Mouse (Mus musculus) kidney, embryonic 15.5 days (tissue): Measurements from ENCODE around the gene Anxa11. TPM values are rescaled to one million over a fixed set of nuclear protein-coding genes. Genes with fewer than 3 reads are reported as not detected.
A peak's percentile ranks its signal among the peaks of the same experiment; 100 is the strongest.

Source experiments
- ATAC-seq: fragments of 200-750 bp; cut with Nextera tagmentation; replicated peaks from 2 replicates; pipeline ENCODE4 v1.8.0; 2017; ENCODE audit warnings: moderate TSS enrichment; ENCODE audit not compliant: low FRiP score
- H3K27ac ChIP-seq: fragments of 300-500 bp; sonication (generic); 2 replicates; pipeline ENCODE4 v1.5.1; 2015; ENCODE audit warnings: mild to moderate bottlenecking, inconsistent platforms
- H3K27me3 ChIP-seq: fragments of 300-500 bp; sonication (generic); 2 replicates; pipeline ENCODE4 v1.6.1; 2015; ENCODE audit warnings: inconsistent platforms
- H3K36me3 ChIP-seq: fragments of 300-500 bp; sonication (generic); 2 replicates; pipeline ENCODE4 v1.6.1; 2015; ENCODE audit warnings: inconsistent platforms
- H3K4me1 ChIP-seq: fragments of 300-500 bp; sonication (generic); 2 replicates; pipeline ENCODE4 v1.6.1; 2015; ENCODE audit warnings: inconsistent platforms
- H3K4me2 ChIP-seq: fragments of 300-500 bp; sonication (generic); 2 replicates; pipeline ENCODE4 v1.6.1; 2015; ENCODE audit warnings: moderate library complexity, mild to moderate bottlenecking, inconsistent platforms
- H3K4me3 ChIP-seq: fragments of 300-500 bp; sonication (generic); replicated peaks from 2 replicates; pipeline ENCODE4 v1.5.1; 2015; ENCODE audit warnings: mild to moderate bottlenecking, inconsistent platforms
- H3K9ac ChIP-seq: fragments of 300-500 bp; sonication (generic); 2 replicates; pipeline ENCODE4 v1.6.1; 2015; ENCODE audit warnings: mild to moderate bottlenecking, inconsistent platforms
- H3K9me3 ChIP-seq: fragments of 300-500 bp; sonication (generic); replicated peaks from 2 replicates; pipeline ENCODE4 v1.6.1; 2016; ENCODE audit warnings: inconsistent platforms
- WGBS: fragments of 180-500 bp; shearing (Covaris S2); methylation state at CpG from one replicate; pipeline ENCODE4 v1.1.7; 2015; ENCODE audit warnings: mixed read lengths; 5-methylcytosine and 5-hydroxymethylcytosine counted together
- polyA plus RNA-seq: library from polyadenylated mRNA; unstranded; fragments of >200 nt; fragmentation: Nextera tagmentation; extraction: Ambion mirVana; gene quantifications from 2 replicates; pipeline ENCODE4 v1.2.1, GENCODE M21; 2015

Gene Anxa11
- polyA plus RNA-seq, 1 experiment from 2014 or later, result 46.1 TPM

- Histone ChIP-seq H3K4me3 (no peak overlapping the region), H3K4me1 (0 out of 2 replicates have a peak, but pooled peaks cover 6% of the 10 kb centered on the region)
- ATAC-seq, result no peak
These were observed 27.8 kb upstream of the Anxa11 start for GRCm38 (mm10) chr14:25814140-25814539.

DNA sequence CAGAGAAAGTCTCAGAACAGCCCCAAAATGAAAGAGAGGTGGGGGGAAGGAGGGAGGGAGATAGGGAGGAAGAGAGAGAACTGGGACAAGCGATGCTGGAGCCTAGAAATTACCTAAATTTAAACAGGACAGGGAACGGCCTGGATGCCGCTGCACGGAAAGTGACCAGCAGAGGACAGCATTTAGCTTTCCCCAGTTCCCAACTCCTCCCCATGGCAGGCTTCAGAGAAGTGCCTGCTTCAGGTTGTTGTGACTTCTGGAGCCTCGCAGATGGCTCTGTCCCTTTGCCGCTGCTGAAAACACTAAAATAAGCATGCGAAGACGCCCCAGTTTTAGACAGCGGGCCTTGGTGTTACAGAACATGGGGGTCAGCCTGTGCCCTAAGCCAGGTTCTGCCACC is 25.5 kb upstream of the Anxa11 start:
- no peaks in the 10 kb centered on the region for H3K9me3 ChIP-seq
- ATAC-seq, result 0 out of 2 replicates have a peak, but pooled peaks have one; percentile 62
- no peaks in the 10 kb centered on the region for H3K27me3 ChIP-seq
- H3K4me1 ChIP-seq, result 0 out of 2 replicates have a peak, but pooled peaks cover 6% of the 10 kb centered on the region
- H3K9ac ChIP-seq, result no peak overlapping the region
- WGBS, result 6% methylated on average over 9 of the region's 9 CpGs
- H3K27ac ChIP-seq, result no peak overlapping the region
- H3K4me2 ChIP-seq, result no peak overlapping the region
- H3K36me3 ChIP-seq, result no peaks in the 10 kb centered on the region
- no peak overlapping the region for H3K4me3 ChIP-seq

More at GRCm38 (mm10) chr14:25814140-25814539, 27.8 kb upstream of the Anxa11 start:
- no peak overlapping the region for H3K4me2 ChIP-seq
- no peak overlapping the region for H3K9ac ChIP-seq
- H3K36me3 ChIP-seq, result no peaks in the 10 kb centered on the region
- no peaks in the 10 kb centered on the region for H3K9me3 ChIP-seq
- no peak overlapping the region for H3K27ac ChIP-seq
- no peaks in the 10 kb centered on the region for H3K27me3 ChIP-seq

GRCm38 (mm10) chr14:25822584-25822983 is 19.4 kb upstream of the Anxa11 start:
- Histone ChIP-seq H3K4me1 (peaks cover 7% of the 10 kb centered on the region; the same call in 1 of the 2 replicates), H3K9me3 (no peaks in the 10 kb centered on the region), H3K4me3 (no peak overlapping the region), H3K9ac (no peak overlapping the region), H3K27ac (no peak overlapping the region), H3K27me3 (no peaks in the 10 kb centered on the region), H3K36me3 (no peaks in the 10 kb centered on the region), H3K4me2 (no peak overlapping the region)
- WGBS, result 73% methylated on average over 1 of the region's 1 CpGs
- no peak for ATAC-seq

- Histone ChIP-seq H3K27me3 (no peaks in the 10 kb centered on the region), H3K27ac (no peak overlapping the region), H3K4me1 (peaks cover 7% of the 10 kb centered on the region; the same call in 1 of the 2 replicates), H3K4me2 (no peak overlapping the region), H3K9ac (no peak overlapping the region), H3K36me3 (no peaks in the 10 kb centered on the region), H3K9me3 (no peaks in the 10 kb centered on the region), H3K4me3 (no peak overlapping the region)
- WGBS, result 61% methylated on average over 5 of the region's 5 CpGs
- no peak for ATAC-seq
These were observed 17.0 kb upstream of the Anxa11 start for GRCm38 (mm10) chr14:25824995-25825394.

- Histone ChIP-seq H3K4me3 (no peak overlapping the region), H3K36me3 (no peaks in the 10 kb centered on the region), H3K9me3 (no peaks in the 10 kb centered on the region), H3K27me3 (no peaks in the 10 kb centered on the region), H3K4me2 (no peak overlapping the region), H3K27ac (no peak overlapping the region), H3K4me1 (peaks cover 7% of the 10 kb centered on the region; the same call in 1 of the 2 replicates), H3K9ac (no peak overlapping the region)
- 79% methylated on average over 11 of the region's 11 CpGs for WGBS
- no peak for ATAC-seq
These were observed 15.9 kb upstream of the Anxa11 start for GRCm38 (mm10) chr14:25825880-25826626.

GRCm38 (mm10) chr14:25826866-25827265 is 15.1 kb upstream of the Anxa11 start:
- Histone ChIP-seq H3K4me3 (no peak overlapping the region), H3K9ac (no peak overlapping the region), H3K9me3 (no peaks in the 10 kb centered on the region), H3K27ac (no peak overlapping the region), H3K4me2 (no peak overlapping the region), H3K27me3 (no peaks in the 10 kb centered on the region), H3K36me3 (no peaks in the 10 kb centered on the region), H3K4me1 (peaks cover 8% of the 10 kb centered on the region; the same call in 1 of the 2 replicates)
- no peak for ATAC-seq
- 79% methylated on average over 2 of the region's 2 CpGs for WGBS

- Histone ChIP-seq H3K9ac (no peak overlapping the region), H3K4me3 (no peak overlapping the region), H3K4me2 (no peak overlapping the region), H3K27ac (no peak overlapping the region), H3K9me3 (no peaks in the 10 kb centered on the region), H3K4me1 (0 out of 2 replicates have a peak, but pooled peaks cover 7% of the 10 kb centered on the region), H3K27me3 (no peaks in the 10 kb centered on the region), H3K36me3 (no peaks in the 10 kb centered on the region)
- WGBS, result 89% methylated on average over 1 of the region's 1 CpGs
- ATAC-seq, result no peak
These were observed 10.6 kb upstream of the Anxa11 start for GRCm38 (mm10) chr14:25831332-25831731.

GRCm38 (mm10) chr14:25832301-25832700 is 9.7 kb upstream of the Anxa11 start:
- no peak overlapping the region for H3K27ac ChIP-seq
- no peaks in the 10 kb centered on the region for H3K36me3 ChIP-seq
- no peak overlapping the region for H3K4me3 ChIP-seq
- H3K4me2 ChIP-seq, result 0 out of 2 replicates have a peak overlapping the region, but pooled peaks have one; percentile 34
- 11% methylated on average over 14 of the region's 14 CpGs for WGBS
- H3K4me1 ChIP-seq, result 0 out of 2 replicates have a peak, but pooled peaks cover 7% of the 10 kb centered on the region
- H3K9me3 ChIP-seq, result no peaks in the 10 kb centered on the region
- H3K9ac ChIP-seq, result no peak overlapping the region
- H3K27me3 ChIP-seq, result no peaks in the 10 kb centered on the region
- peak; percentile 36; the same call in 1 of the 2 replicates for ATAC-seq

DNA sequence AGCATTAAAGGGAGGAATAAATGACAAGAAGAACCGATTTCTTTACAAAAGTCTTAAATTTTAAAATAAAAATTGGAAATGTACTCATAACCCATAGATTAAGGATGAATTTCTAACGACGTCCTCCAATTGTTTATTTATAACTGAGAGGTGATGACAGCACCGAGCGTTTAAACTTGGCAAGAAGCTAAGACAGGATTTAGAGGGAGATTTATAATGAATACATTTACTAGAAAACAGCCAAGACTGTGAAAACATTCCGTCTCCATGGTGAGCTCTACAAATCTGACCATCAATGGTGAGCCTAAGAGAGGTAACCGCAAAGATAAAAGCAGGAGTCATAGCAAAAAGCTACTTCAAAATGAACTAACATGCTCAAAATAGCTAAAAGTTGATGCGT is 3.5 kb upstream of the Anxa11 start:
- Histone ChIP-seq H3K27me3 (no peaks in the 10 kb centered on the region), H3K36me3 (no peaks in the 10 kb centered on the region), H3K9me3 (no peaks in the 10 kb centered on the region), H3K4me3 (no peak overlapping the region), H3K9ac (no peak overlapping the region), H3K27ac (peak overlapping the region; percentile 37; the same call in 1 of the 2 replicates), H3K4me2 (no peak overlapping the region), H3K4me1 (peaks cover 23% of the 10 kb centered on the region)
- WGBS, result 60% methylated on average over 8 of the region's 8 CpGs
- no peak for ATAC-seq

GRCm38 (mm10) chr14:25839791-25840190 is 2.2 kb upstream of the Anxa11 start:
- Histone ChIP-seq H3K36me3 (no peaks in the 10 kb centered on the region), H3K4me1 (peaks cover 23% of the 10 kb centered on the region), H3K4me2 (no peak overlapping the region), H3K27me3 (no peaks in the 10 kb centered on the region), H3K9ac (no peak overlapping the region), H3K27ac (no peak overlapping the region), H3K9me3 (no peaks in the 10 kb centered on the region), H3K4me3 (no peak overlapping the region)
- no peak for ATAC-seq
- WGBS, result 64% methylated on average over 7 of the region's 7 CpGs

GRCm38 (mm10) chr14:25840961-25841360 is 995 bp upstream of the Anxa11 start:
- 16% methylated on average over 7 of the region's 7 CpGs for WGBS
- peaks cover 23% of the 10 kb centered on the region for H3K4me1 ChIP-seq
- no peaks in the 10 kb centered on the region for H3K27me3 ChIP-seq
- H3K9me3 ChIP-seq, result no peaks in the 10 kb centered on the region
- H3K4me2 ChIP-seq, result peak overlapping the region; percentile 28; the same call in 1 of the 2 replicates
- no peak overlapping the region for H3K4me3 ChIP-seq
- no peak overlapping the region for H3K9ac ChIP-seq
- H3K36me3 ChIP-seq, result no peaks in the 10 kb centered on the region
- peak overlapping the region; percentile 56; the same call in 1 of the 2 replicates for H3K27ac ChIP-seq
- no peak for ATAC-seq

- peak overlapping the region; percentile 98 for H3K4me2 ChIP-seq
- H3K27ac ChIP-seq, result 0 out of 2 replicates have a peak overlapping the region, but pooled peaks have one; percentile 7
- no peaks in the 10 kb centered on the region for H3K9me3 ChIP-seq
- no peaks in the 10 kb centered on the region for H3K36me3 ChIP-seq
- H3K27me3 ChIP-seq, result no peaks in the 10 kb centered on the region
- peak overlapping the region; percentile 87 for H3K4me3 ChIP-seq
- 0 out of 2 replicates have a peak overlapping the region, but pooled peaks have one; percentile 75 for H3K9ac ChIP-seq
- ATAC-seq, result peak; percentile 16; the same call in 1 of the 2 replicates
- peaks cover 25% of the 10 kb centered on the region for H3K4me1 ChIP-seq
- WGBS, result under 1% methylated on average over 4 of the region's 4 CpGs
These were observed 377 bp upstream of the Anxa11 start for GRCm38 (mm10) chr14:25841579-25841978.
